Mouse (Mus musculus): Measurements from ENCODE around the gene Mblac2.

DNA sequence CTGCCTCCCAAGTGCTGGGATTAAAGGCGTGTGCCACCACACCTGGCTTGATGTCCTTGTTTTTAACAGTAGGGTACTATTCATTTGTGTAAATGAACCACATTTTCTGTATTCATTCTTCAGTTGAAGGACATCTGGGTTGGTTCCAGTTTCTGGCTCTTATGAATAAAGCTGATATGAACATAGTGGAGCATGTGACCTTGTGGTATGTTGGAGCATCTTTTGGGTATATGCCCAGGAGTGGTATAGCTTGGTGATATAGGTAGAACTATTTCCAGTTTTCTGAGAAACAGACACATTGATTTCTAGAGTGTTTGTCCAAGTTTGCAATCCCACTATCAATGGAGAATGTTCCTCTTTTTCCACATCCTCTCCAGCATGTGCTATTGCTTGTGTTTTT lies 2.8 kb downstream of the Mblac2 start:
- TF ChIP-seq CTCF (conservative IDR thresholded peaks at IDR 0.05; ENCODE audit: insufficient read depth, insufficient read length, low read depth, low read length) (no peak), POLR2A (IDR thresholded peaks at IDR 0.05; ENCODE audit: low read depth, low read length) (no peak)
